Mouse (Mus musculus) ovary, adult 18-20 months (tissue): ENCODE results near the gene Fgf14.
"Not testable (repeated sequence)": the region's sequence is repeated elsewhere in the genome, so short reads cannot be mapped to it uniquely, and the experiment has no call there.

Source experiments
- DNase-seq: peaks from one replicate; pipeline ENCODE4 v3.0.0; 2022; ENCODE audit warnings: low spot score, mixed read lengths

Fgf14 gene

DNA sequence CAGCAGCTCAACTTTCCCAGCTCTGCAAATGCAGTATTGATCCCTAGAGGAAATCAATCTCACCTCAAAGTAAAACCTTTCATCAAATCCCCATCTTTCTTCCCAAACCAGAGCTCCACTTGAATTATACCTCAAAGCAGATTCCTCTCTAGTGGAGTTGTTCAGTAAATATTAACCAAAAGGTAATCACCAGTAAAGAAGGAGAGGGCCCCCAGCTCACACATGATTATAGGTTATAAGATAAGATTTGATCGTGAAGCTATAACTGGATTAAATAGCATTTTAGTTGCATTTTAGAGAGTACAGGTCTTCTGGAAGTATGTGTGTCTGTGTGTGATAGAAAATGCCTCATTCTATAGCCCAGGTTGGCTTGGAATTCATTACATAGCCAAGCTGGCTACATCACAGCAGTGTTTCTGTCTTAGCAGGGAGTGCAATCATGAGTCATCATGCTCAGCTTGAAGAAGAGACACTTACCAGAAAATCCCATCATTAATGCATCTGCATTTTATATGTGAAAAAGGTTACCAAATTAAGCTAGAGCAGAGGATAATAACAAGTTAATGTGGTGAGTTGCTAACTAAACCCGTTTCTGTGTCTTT is 202.8 kb downstream of the Fgf14 start:
- no peak for DNase-seq

- DNase-seq, result no peak
Observed at GRCm38 (mm10) chr14:124470909-124471308, 206.0 kb downstream of the Fgf14 start.

DNA sequence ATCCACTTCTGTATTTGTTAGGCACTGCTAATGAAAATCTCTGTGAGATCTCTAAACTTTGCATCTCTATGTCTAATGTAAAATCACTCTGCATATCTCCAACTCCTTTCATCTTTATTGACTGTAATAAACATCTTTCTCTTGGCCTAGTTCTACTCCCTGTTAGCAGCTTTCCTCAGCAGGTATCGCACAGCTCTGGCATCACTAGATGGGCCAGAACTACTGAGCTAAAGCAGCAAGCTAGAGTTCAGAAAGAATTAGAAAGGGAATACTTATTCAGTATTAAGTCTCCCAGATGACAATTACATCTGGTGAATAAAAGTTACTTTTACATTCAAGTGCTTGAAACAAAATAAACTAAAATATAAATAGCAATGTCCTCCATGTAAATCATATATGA is 221.8 kb downstream of the Fgf14 start:
- no peak for DNase-seq

DNA sequence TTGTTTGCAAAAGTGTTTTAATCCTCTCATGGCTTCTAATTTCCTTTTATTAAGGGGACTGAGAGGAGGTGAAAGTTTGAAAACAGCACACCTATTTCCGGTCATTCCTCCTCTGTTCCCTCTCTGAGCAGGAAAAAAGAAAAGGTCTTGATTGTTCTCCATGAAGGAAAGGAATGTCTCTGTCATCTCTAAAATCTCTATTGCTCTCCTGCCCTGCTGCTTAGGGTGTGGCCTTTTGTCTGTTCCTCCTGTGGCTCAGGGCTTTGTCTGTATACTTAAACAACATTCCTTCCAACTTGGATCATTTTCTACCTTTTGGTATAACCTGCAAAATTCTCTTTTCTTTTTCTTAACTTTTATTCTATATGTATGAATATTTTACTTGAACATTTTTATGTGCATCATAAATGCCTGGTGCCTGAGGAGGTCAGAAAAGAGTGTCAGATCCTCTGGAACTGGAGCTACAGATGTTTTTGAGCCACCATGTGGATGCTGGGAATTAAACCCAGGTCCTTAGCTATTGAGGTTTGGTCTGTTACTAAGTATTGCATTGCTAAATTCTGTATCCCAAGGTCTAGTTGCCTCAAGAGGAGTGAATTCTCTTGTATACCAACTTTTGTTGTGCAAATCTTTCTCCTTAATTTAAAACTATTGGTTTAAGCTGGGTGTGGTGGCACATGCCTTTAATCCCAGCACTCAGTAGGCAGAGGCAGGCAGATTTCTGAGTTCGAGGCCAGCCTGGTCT is 230.7 kb downstream of the Fgf14 start:
- DNase-seq, result no peak

GRCm38 (mm10) chr14:124444831-124445230 is 232.1 kb downstream of the Fgf14 start:
- DNase-seq, result no peak

DNA sequence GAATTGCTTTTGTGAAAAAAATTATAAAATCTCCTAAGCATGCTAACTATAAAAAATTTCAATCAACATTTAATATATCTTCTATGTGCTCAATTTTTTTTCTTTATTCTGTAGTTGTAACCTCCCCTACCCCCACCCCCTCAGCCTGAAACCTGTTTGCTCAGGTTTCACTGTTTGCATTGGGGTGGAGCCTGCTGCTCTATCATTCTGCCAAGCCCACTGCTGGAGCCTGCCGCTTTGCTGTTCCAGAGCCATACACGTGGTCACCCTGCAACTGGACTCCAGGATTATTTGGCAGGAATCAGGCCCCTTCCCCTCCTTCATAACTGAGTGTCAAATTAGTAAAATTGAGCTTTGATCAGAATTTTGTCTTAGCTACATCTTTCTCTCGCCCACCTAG is 237.6 kb downstream of the Fgf14 start:
- DNase-seq, result not testable (repeated sequence)

DNA sequence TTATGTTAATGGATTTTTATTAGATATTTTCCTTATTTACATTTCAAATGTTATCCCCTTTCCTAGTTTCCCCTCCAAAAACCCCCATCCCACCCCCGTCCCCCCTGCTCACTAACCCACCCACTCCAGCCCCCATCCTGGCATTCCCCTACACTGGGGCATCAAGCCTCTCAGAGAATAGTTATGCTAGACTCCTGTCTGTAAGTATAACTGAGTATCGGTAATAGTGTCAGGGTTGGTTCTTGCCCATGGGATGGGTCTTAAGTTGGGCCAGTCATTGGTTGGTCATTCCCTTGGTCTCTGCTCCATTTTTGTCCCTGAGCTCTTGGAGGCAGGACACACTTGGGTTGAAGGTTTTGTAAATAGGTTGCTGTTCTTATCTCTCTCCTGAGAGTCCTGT is 265.0 kb downstream of the Fgf14 start:
- no peak for DNase-seq

GRCm38 (mm10) chr14:124410945-124411344 is 266.0 kb downstream of the Fgf14 start:
- no peak for DNase-seq

DNA sequence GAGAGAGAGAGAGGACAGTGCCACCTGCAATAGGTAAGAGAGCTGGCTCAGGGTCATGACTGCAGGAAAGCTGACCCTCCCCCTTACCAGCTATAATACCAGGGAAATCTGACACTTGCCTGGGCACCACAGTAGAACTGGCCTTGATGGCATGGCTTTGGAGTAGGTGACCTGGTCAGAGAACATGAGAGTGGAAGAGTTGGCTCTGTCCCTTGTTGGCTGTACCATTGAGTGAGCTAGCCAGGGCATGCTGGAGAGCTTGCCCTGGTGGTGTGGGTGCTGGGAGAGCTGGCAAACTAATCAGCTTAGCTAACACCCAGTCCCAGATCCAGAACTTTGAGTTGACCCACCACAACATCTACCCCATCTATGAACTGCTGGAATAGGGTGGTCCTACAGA is 348.5 kb downstream of the Fgf14 start:
- DNase-seq, result no peak

DNA sequence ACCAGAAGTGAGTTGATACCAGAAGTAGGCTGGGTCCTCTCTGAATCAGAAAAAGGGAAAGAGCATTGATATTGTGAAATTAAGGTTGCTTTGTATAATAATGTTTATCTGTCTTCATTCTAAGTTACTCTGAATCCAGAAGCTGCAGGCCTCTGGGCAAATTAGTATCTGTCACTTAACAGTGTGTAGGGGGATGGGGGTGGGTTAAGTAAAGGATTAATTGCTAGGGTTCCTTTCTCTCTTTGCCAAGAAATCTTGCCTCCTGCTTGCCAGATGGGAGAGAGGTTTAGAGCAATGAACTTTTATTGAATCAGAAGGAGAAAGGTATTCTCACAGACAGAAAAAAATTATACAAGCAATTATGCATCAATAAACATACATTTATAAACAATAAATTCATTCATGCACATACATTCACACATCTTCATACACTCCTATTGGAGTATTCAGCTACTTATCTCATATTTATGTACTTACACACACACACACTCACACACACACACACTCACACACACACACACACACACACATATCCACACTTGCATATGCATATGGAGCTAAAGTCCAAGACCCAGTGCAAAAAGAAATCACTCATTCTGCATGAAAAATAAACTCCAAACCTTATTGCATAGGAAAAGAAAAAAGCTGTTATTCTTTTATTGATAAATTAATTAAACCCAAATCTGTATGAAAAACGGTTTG is 357.8 kb downstream of the Fgf14 start:
- no peak for DNase-seq

DNA sequence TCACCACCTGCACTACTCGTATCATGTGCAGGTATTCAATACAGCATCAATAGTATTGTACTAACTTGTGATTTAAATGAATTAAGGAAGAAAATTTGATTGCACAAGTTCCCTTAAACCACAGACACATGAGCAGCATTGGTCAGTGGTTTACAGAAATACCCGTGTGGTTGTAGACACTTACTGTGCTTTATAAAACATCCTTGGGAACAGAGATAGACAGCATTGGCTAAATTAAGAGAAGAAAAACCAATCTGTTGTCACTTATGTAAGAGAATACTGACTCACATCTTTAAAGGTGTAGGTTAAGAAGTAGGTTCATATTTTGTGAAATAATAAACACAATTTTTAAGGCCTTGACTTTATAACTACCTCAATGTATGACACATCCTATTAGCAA is 361.4 kb downstream of the Fgf14 start:
- no peak for DNase-seq

DNA sequence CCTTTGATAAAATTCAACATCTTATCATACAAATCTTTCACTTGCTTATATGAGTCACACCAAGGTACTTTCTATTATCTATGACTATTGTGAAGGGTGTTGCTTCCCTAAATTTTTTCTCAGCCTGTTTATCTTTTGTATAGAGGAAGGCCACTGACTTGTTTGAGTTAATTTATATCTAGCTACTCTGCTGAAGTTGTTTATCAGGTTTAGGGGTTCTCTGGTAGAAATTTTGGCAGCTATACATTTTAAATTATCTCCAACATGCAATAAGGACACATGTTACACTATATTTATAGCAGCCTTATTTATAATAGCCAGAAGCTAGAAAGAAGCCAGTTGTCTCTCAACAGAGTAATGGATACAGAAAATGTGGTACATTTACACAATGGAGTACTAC is 389.9 kb downstream of the Fgf14 start:
- DNase-seq, result no peak

GRCm38 (mm10) chr14:124278384-124278944 is 398.5 kb downstream of the Fgf14 start:
- DNase-seq, result no peak

GRCm38 (mm10) chr14:124266977-124267376 is 409.9 kb downstream of the Fgf14 start:
- no peak for DNase-seq

- DNase-seq, result no peak
Observed at GRCm38 (mm10) chr14:124264541-124265059, 412.3 kb downstream of the Fgf14 start.

DNA sequence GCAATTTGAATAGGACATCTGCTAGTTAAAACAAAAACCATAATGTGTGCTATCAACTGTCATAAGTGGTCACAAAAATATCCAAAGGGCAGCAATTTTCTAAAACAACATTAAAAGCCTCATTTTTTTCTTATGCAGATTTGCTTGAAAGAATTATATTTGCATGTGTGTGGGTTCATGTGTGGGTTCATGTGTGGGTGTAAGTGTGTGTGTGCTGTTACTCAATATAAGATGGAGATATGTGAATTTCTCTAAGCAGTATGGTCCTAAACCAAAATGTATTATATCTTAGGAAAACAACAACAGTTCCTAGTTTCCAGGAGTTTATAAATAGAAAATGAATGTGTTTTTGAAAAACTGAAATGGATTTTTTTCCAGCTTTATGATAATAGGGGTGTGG is 413.7 kb downstream of the Fgf14 start:
- DNase-seq, result no peak

DNA sequence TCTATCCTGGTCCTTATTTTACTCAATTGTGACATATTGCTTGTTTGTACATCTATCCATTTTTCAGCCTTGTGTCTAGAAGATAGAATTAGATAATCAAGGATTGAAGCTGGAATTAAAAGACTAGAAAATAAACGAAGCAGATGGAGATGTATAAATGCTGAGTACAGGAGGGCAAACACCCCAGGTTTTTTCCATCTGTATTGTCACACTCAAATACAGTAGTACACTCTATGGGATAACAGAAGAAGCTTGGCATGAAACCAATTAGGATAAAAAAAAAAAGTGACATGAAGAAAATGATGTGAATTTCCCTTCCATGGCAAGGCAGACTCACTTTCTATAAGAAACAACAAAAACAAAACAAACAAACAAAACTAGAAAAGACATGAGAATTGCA is 429.4 kb downstream of the Fgf14 start:
- no peak for DNase-seq

DNA sequence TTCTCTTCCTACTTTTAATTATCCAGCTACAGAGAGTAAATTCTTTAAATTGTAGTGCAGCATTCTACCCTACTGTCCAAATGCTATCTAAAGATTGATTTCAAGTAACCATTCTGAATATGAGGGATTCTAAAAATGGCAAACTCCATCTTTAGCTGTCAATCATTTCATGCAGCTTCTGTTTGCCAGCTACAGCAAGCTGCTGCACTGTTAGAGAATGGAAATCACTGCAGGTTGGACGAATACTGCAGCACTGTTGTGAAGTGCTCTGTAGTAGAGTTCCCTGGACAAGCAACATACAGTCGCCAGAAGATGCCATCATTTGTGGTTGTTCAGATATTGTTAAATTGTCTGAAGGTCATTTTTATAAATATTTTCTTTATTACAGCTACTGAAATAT is 453.5 kb downstream of the Fgf14 start:
- no peak for DNase-seq

GRCm38 (mm10) chr14:124222447-124222846 is 454.5 kb downstream of the Fgf14 start:
- no peak for DNase-seq

DNA sequence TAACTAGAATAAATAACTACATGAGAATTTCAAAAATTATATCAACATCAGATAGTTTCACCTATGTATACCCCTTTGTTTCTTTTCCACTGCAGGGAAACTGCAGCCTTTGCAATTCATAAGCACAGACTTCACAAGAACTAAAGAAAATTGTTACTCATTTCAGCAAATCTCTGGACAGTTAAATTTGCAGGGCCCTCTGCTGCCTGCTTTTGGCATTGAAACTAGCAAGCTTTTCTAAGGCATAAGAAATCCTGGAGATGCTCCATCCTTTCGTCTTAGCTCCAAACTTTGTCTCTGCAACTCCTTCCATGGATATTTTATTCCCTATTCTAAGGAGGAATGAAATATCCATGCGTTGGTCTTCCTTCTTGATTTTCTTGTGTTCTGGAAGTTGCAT is 455.9 kb downstream of the Fgf14 start:
- no peak for DNase-seq

GRCm38 (mm10) chr14:124195806-124196205 is 481.1 kb downstream of the Fgf14 start:
- no peak for DNase-seq

DNA sequence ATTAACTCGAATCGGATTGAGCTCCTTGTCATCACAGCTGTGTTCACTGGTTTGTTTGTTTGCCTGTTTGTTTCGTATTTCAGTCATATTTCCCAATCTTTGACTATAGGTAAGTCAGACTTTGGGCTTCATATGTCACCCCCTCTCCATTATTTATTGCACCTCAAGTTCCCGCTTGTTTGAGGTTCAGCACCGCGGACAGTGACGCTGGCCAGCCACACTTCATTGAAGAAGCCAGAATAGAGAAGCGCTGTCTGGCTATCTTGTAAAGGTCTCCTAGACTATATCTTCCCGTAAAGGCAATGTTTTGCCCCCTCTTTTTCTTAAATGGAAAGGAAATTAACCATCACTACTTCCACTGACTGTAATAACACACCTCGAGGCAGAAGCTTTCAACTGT is 481.6 kb downstream of the Fgf14 start:
- DNase-seq, result no peak

DNA sequence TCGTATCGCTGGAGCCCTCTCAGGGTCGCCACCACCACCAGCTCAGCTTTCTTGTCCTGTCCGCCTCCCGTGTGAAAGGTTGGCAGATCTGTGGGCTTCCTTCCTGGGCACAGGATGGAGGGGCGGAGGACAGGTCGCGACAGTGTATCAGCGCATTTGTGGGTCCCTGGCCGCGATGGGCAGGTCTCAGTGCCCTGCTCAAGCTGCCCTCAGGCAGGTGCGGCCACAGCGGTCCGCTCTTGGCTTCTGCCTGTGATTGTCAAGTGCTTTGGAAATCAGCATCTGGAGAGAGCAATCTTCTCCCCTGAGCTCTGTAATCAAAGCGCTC is 484.1 kb downstream of the Fgf14 start:
- DNase-seq, result no peak
